Mouse (Mus musculus) kidney, postnatal 0 days (tissue): ENCODE measurements around the gene Rpa1. TPM values are rescaled to one million over a fixed set of nuclear protein-coding genes. Genes with fewer than 3 reads are reported as not detected.

Experiments used
- ATAC-seq: fragments of 200-750 bp; cut with Nextera tagmentation; replicated peaks from 2 replicates; pipeline ENCODE4 v1.8.0; 2017; ENCODE audit warnings: low read depth, moderate number of reproducible peaks, moderate TSS enrichment, moderate library complexity; ENCODE audit not compliant: low FRiP score
- DNase-seq: peaks from one replicate; pipeline ENCODE4 v3.0.0-alpha.2; 2016; ENCODE audit warnings: low spot score
- H3K27ac ChIP-seq: fragments of 300-500 bp; sonication (generic); 2 replicates; pipeline ENCODE4 v1.5.1; 2014; ENCODE audit warnings: mild to moderate bottlenecking
- H3K27me3 ChIP-seq: fragments of 300-500 bp; sonication (generic); 2 replicates; pipeline ENCODE4 v1.6.1; 2014; ENCODE audit warnings: low read length, mixed read lengths; ENCODE audit not compliant: insufficient read depth
- H3K36me3 ChIP-seq: fragments of 300-500 bp; sonication (generic); 2 replicates; pipeline ENCODE4 v1.6.1; 2014; ENCODE audit warnings: low read length, mixed read lengths; ENCODE audit not compliant: insufficient read depth
- H3K4me1 ChIP-seq: fragments of 300-500 bp; sonication (generic); replicated peaks from 2 replicates; pipeline ENCODE4 v1.6.1; 2014; ENCODE audit warnings: antibody characterized with exemption, low read length, mixed read lengths; ENCODE audit not compliant: insufficient read depth
- H3K4me2 ChIP-seq: fragments of 300-500 bp; sonication (generic); 2 replicates; pipeline ENCODE4 v1.6.1; 2014; ENCODE audit warnings: mild to moderate bottlenecking, low read length, moderate library complexity, mixed read lengths
- H3K4me3 ChIP-seq: fragments of 300-500 bp; sonication (generic); replicated peaks from 2 replicates; pipeline ENCODE4 v1.5.1; 2014; ENCODE audit warnings: low read depth, low read length
- H3K9ac ChIP-seq: fragments of 300-500 bp; sonication (generic); 2 replicates; pipeline ENCODE4 v1.6.1; 2014; ENCODE audit warnings: low read depth, low read length
- H3K9me3 ChIP-seq: fragments of 300-500 bp; sonication (generic); replicated peaks from 2 replicates; pipeline ENCODE4 v1.6.1; 2016; ENCODE audit warnings: low read length, inconsistent platforms, mixed read lengths
- CTCF ChIP-seq: IDR thresholded peaks from 2 replicates; pipeline ENCODE4 v1.5.1; 2016; ENCODE audit warnings: antibody characterized with exemption, low read depth, mild to moderate bottlenecking, moderate library complexity
- WGBS: fragments of 180-500 bp; shearing (Covaris S2); extraction: QIAGEN DNeasy Blood & Tissue Kit; methylation state at CpG from one replicate; pipeline ENCODE4 v1.1.7; 2014; 5-methylcytosine and 5-hydroxymethylcytosine counted together
- polyA plus RNA-seq: library from polyadenylated mRNA; unstranded; fragments of >200 nt; fragmentation: Nextera tagmentation; extraction: Ambion mirVana; gene quantifications from 2 replicates; pipeline ENCODE4 v1.2.1, GENCODE M21; 2015

Rpa1 gene
- polyA plus RNA-seq, 1 experiment from 2014 or later, result 70.7 TPM

GRCm38 (mm10) chr11:75270276-75270984, 77.7 kb downstream of the Rpa1 start:
- Histone ChIP-seq H3K9ac (no peak overlapping the region), H3K9me3 (no peaks in the 10 kb centered on the region), H3K4me3 (no peak overlapping the region), H3K4me2 (no peak overlapping the region), H3K4me1 (0 out of 2 replicates have a peak, but pooled peaks cover 6% of the 10 kb centered on the region), H3K36me3 (no peaks in the 10 kb centered on the region), H3K27me3 (no peaks in the 10 kb centered on the region), H3K27ac (no peak overlapping the region)
- ATAC-seq (no peak), DNase-seq (no peak)
- TF ChIP-seq CTCF, result no peak
- WGBS, result 81% methylated on average over 8 of the region's 8 CpGs

- DNase-seq, result no peak
- H3K9me3 ChIP-seq, result no peaks in the 10 kb centered on the region
- no peak overlapping the region for H3K9ac ChIP-seq
- no peak overlapping the region for H3K27ac ChIP-seq
- H3K4me3 ChIP-seq, result no peak overlapping the region
- no peaks in the 10 kb centered on the region for H3K27me3 ChIP-seq
- TF ChIP-seq CTCF, result no peak
- H3K4me2 ChIP-seq, result no peak overlapping the region
- no peaks in the 10 kb centered on the region for H3K36me3 ChIP-seq
- WGBS, result 80% methylated on average over 4 of the region's 4 CpGs
- 0 out of 2 replicates have a peak, but pooled peaks cover 8% of the 10 kb centered on the region for H3K4me1 ChIP-seq
- no peak for ATAC-seq
These were observed 78.9 kb downstream of the Rpa1 start for GRCm38 (mm10) chr11:75269213-75269612.

GRCm38 (mm10) chr11:75268492-75268891, 79.6 kb downstream of the Rpa1 start:
- Histone ChIP-seq H3K27me3 (no peaks in the 10 kb centered on the region), H3K4me3 (no peak overlapping the region), H3K9me3 (no peaks in the 10 kb centered on the region), H3K27ac (no peak overlapping the region; the same call in 1 of the 2 replicates), H3K9ac (no peak overlapping the region), H3K4me2 (no peak overlapping the region), H3K4me1 (0 out of 2 replicates have a peak, but pooled peaks cover 8% of the 10 kb centered on the region), H3K36me3 (no peaks in the 10 kb centered on the region)
- ATAC-seq, result no peak
- 79% methylated on average over 5 of the region's 5 CpGs for WGBS
- TF ChIP-seq CTCF, result no peak
- DNase-seq, result no peak

- WGBS, result 52% methylated on average over 9 of the region's 9 CpGs
- Histone ChIP-seq H3K27ac (peak overlapping the region; percentile 8; the same call in 1 of the 2 replicates), H3K4me3 (no peak overlapping the region), H3K9ac (no peak overlapping the region), H3K4me2 (no peak overlapping the region), H3K9me3 (no peaks in the 10 kb centered on the region), H3K4me1 (0 out of 2 replicates have a peak, but pooled peaks cover 8% of the 10 kb centered on the region), H3K27me3 (no peaks in the 10 kb centered on the region), H3K36me3 (no peaks in the 10 kb centered on the region)
- TF ChIP-seq CTCF, result no peak
- no peak for ATAC-seq
- peak; percentile 53 for DNase-seq
These were observed 80.3 kb downstream of the Rpa1 start for GRCm38 (mm10) chr11:75267826-75268281.

GRCm38 (mm10) chr11:75265545-75265944, 82.6 kb downstream of the Rpa1 start:
- peak; percentile 40 for ATAC-seq
- no peaks in the 10 kb centered on the region for H3K9me3 ChIP-seq
- H3K9ac ChIP-seq, result no peak overlapping the region
- no peak for DNase-seq
- H3K27ac ChIP-seq, result no peak overlapping the region
- H3K27me3 ChIP-seq, result no peaks in the 10 kb centered on the region
- no peak for TF ChIP-seq CTCF
- H3K4me3 ChIP-seq, result no peak overlapping the region
- H3K4me2 ChIP-seq, result no peak overlapping the region
- H3K4me1 ChIP-seq, result peaks cover 18% of the 10 kb centered on the region; the same call in 1 of the 2 replicates
- no peaks in the 10 kb centered on the region for H3K36me3 ChIP-seq
- WGBS, result 41% methylated on average over 15 of the region's 15 CpGs

GRCm38 (mm10) chr11:75264550-75264949, 83.6 kb downstream of the Rpa1 start:
- Histone ChIP-seq H3K9ac (no peak overlapping the region), H3K4me1 (peaks cover 18% of the 10 kb centered on the region; the same call in 1 of the 2 replicates), H3K4me2 (no peak overlapping the region), H3K36me3 (no peaks in the 10 kb centered on the region), H3K27ac (no peak overlapping the region), H3K4me3 (no peak overlapping the region), H3K9me3 (no peaks in the 10 kb centered on the region), H3K27me3 (no peaks in the 10 kb centered on the region)
- ATAC-seq, result no peak
- WGBS, result 86% methylated on average over 6 of the region's 6 CpGs
- no peak for DNase-seq
- peak; percentile 42; the same call in 1 of the 2 replicates for TF ChIP-seq CTCF

GRCm38 (mm10) chr11:75263964-75264312, 84.2 kb downstream of the Rpa1 start:
- Histone ChIP-seq H3K27me3 (no peaks in the 10 kb centered on the region), H3K9me3 (no peaks in the 10 kb centered on the region), H3K27ac (no peak overlapping the region), H3K4me1 (peaks cover 18% of the 10 kb centered on the region; the same call in 1 of the 2 replicates), H3K4me2 (no peak overlapping the region), H3K4me3 (no peak overlapping the region), H3K9ac (no peak overlapping the region), H3K36me3 (no peaks in the 10 kb centered on the region)
- 56% methylated on average over 6 of the region's 6 CpGs for WGBS
- DNase-seq, result no peak
- ATAC-seq, result no peak
- no peak for TF ChIP-seq CTCF
